Mouse (Mus musculus): ENCODE measurements around the gene Psmb3. TPM values are rescaled to one million over a fixed set of nuclear protein-coding genes. Genes with fewer than 3 reads are reported as not detected.

Gene Psmb3
- polyA plus RNA-seq, 1 experiment, result 296 TPM

GRCm38 (mm10) chr11:97698741-97699611 is 4.2 kb upstream of the Psmb3 start:
- Histone ChIP-seq H3K27ac (ENCODE audit: insufficient read depth, low read length) (peak overlapping the region; percentile 52), H3K4me1 (ENCODE audit: control insufficient read depth, insufficient read depth, low read length) (peaks cover 6% of the 10 kb centered on the region), H3K9ac (ENCODE audit: low read depth, poor library complexity, severe bottlenecking) (peak overlapping the region; percentile 97), H3K27me3 (ENCODE audit: control insufficient read depth, insufficient read depth, low read length, poor library complexity, severe bottlenecking) (no peaks in the 10 kb centered on the region), H3K9me3 (replicated peaks; ENCODE audit: control insufficient read depth, insufficient read depth, low read length, poor library complexity, severe bottlenecking) (no peaks in the 10 kb centered on the region), H3K4me3 (ENCODE audit: low read depth, low read length) (peak overlapping the region; percentile 90), H3K36me3 (ENCODE audit: control insufficient read depth, insufficient read depth, low read length, poor library complexity, severe bottlenecking) (no peaks in the 10 kb centered on the region)
- TF ChIP-seq POLR2A (IDR thresholded peaks at IDR 0.05; ENCODE audit: insufficient read depth, low read length) (no peak), CTCF (IDR thresholded peaks at IDR 0.05; ENCODE audit: low read depth, low read length) (peak; percentile 48)

DNA sequence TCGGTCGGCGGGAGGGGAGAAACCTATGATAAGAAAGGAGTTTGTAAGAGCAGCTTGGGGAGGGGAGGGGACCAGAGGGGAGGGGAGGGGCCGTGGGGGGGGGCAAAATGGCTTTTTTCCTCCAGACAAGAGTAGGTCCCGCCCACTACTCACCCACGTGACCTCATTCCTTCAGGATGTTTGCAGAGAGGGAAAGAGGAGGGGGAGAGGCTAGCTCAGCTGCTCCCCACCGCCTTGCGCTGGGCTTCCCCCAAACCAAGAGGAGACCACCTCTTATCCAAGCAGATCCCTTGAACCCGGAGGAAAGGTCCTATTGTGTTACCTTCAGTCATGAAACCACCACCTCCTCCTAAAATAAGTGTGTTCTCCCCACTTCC is 3.6 kb upstream of the Psmb3 start:
- Histone ChIP-seq H3K36me3 (ENCODE audit: control insufficient read depth, insufficient read depth, low read length, poor library complexity, severe bottlenecking) (no peaks in the 10 kb centered on the region), H3K4me3 (ENCODE audit: low read depth, low read length) (peak overlapping the region; percentile 90), H3K9me3 (replicated peaks; ENCODE audit: control insufficient read depth, insufficient read depth, low read length, poor library complexity, severe bottlenecking) (no peaks in the 10 kb centered on the region), H3K27me3 (ENCODE audit: control insufficient read depth, insufficient read depth, low read length, poor library complexity, severe bottlenecking) (no peaks in the 10 kb centered on the region), H3K9ac (ENCODE audit: low read depth, poor library complexity, severe bottlenecking) (peak overlapping the region; percentile 97), H3K27ac (ENCODE audit: insufficient read depth, low read length) (peak overlapping the region; percentile 89), H3K4me1 (ENCODE audit: control insufficient read depth, insufficient read depth, low read length) (peaks cover 6% of the 10 kb centered on the region)
- TF ChIP-seq EP300 (IDR thresholded peaks at IDR 0.05; ENCODE audit: insufficient read depth, low read depth, low read length) (peak; percentile 42; the same call in 1 of the 2 replicates), POLR2A (IDR thresholded peaks at IDR 0.05; ENCODE audit: insufficient read depth, low read length) (peak; percentile 97), CTCF (IDR thresholded peaks at IDR 0.05; ENCODE audit: low read depth, low read length) (no peak)

DNA sequence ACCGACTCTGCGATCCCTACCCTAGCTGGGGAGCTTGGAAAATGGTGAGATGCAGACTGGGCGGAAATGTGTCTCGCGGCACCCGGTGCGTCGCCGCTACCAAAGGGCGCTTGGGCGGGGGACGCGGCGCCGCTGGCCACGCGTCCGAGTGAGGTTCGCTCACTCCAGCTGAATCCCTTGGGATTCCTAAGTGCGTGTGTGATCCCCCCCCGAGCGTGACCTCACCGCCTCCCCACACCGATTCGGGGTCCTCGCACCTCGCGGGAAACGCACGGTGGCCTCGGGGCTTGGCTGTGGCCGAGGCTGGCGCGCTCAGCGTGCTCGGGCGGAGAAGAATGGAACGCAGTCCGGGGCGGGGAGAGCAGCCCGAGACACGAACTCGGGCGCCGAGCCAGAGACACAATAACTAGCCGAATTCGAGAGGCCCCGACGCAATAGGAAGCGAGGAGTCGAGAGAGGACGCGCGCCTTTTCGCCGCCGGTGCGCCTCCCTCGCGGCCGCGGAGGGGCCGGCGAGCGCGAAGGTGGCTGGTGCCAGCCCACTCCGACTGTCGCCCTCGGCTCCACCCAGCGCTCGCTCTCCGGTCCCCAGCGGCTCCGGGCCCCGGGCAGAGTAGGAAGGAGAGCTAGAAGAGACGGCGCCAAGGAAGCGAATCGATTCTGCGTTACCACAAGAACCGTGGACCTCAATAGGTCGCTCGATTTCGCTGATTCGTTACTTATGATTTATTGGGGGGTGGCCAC is 3.0 kb upstream of the Psmb3 start, which contains the start of gene Pcgf2:
Gene Pcgf2 (minus strand): TSS at position 495 of the 743 bp plus-strand sequence.
- no peaks in the 10 kb centered on the region; the same call in 1 of the 2 replicates for H3K36me3 ChIP-seq (ENCODE audit: control insufficient read depth, insufficient read depth, low read length, poor library complexity, severe bottlenecking)
- H3K4me3 ChIP-seq (ENCODE audit: low read depth, low read length), result peak within 1 kb of the TSS; percentile 90
- H3K9ac ChIP-seq (ENCODE audit: low read depth, poor library complexity, severe bottlenecking), result peak within 1 kb of the TSS; percentile 97
- H3K9me3 ChIP-seq (replicated peaks; ENCODE audit: control insufficient read depth, insufficient read depth, low read length, poor library complexity, severe bottlenecking), result no peaks in the 10 kb centered on the region
- no peaks in the 10 kb centered on the region for H3K27me3 ChIP-seq (ENCODE audit: control insufficient read depth, insufficient read depth, low read length, poor library complexity, severe bottlenecking)
- peak within 1 kb of the TSS; percentile 89 for H3K27ac ChIP-seq (ENCODE audit: insufficient read depth, low read length)
- H3K4me1 ChIP-seq (ENCODE audit: control insufficient read depth, insufficient read depth, low read length), result peaks cover 3% of the 10 kb centered on the region
- TF ChIP-seq EP300 (IDR thresholded peaks at IDR 0.05; ENCODE audit: insufficient read depth, low read depth, low read length) (no peak), CTCF (IDR thresholded peaks at IDR 0.05; ENCODE audit: low read depth, low read length) (no peak), POLR2A (IDR thresholded peaks at IDR 0.05; ENCODE audit: insufficient read depth, low read length) (no peak)

DNA sequence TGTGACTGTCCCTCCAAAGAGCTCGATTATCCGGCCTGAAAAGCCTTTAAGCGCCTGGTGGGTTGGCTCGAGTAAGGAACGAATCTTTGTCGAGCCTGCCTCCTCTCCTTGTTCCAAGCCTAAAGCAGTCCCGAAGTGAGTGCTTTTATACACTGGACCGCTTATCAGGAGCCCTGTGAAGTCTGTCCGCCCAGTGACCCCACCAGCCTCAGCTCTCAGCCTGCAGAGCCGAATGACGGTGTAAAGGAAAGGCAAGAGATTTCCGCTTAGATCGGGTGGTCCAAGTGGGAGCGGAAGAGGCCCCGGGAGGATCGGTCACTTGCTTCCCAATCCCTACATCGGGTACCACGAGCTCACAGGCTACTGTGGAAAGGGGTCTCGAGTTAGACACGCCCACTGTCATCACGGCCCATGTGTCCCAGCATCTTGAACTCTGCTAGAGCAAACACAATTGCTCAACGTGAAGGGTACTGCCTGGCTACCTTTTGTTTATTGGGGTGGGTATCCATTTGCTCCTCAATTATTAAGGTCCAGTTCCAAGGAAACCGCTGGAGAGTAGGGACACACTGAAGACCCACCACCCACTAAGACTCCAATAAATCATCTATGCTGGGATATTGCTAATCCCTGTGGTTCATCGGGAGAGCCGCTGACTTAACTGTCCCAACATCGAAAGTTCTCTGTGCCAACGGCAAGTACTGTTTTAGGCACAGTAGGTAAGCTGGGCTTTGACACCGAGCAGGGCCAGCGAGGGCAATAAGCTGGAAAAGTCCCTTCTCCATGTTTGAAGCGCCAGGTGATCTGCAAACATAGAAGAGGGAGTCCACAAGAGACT is 2.2 kb upstream of the Psmb3 start:
- no peak for TF ChIP-seq EP300 (IDR thresholded peaks at IDR 0.05; ENCODE audit: insufficient read depth, low read depth, low read length)
- no peak for TF ChIP-seq POLR2A (IDR thresholded peaks at IDR 0.05; ENCODE audit: insufficient read depth, low read length)
- TF ChIP-seq CTCF (IDR thresholded peaks at IDR 0.05; ENCODE audit: low read depth, low read length), result no peak
- Histone ChIP-seq H3K27me3 (ENCODE audit: control insufficient read depth, insufficient read depth, low read length, poor library complexity, severe bottlenecking) (no peaks in the 10 kb centered on the region), H3K9me3 (replicated peaks; ENCODE audit: control insufficient read depth, insufficient read depth, low read length, poor library complexity, severe bottlenecking) (no peaks in the 10 kb centered on the region), H3K36me3 (ENCODE audit: control insufficient read depth, insufficient read depth, low read length, poor library complexity, severe bottlenecking) (peaks cover 6% of the 10 kb centered on the region), H3K27ac (ENCODE audit: insufficient read depth, low read length) (no peak overlapping the region), H3K4me3 (ENCODE audit: low read depth, low read length) (peak overlapping the region; percentile 90), H3K4me1 (ENCODE audit: control insufficient read depth, insufficient read depth, low read length) (no peaks in the 10 kb centered on the region), H3K9ac (ENCODE audit: low read depth, poor library complexity, severe bottlenecking) (peak overlapping the region; percentile 97)

GRCm38 (mm10) chr11:97701581-97702392 is 1.4 kb upstream of the Psmb3 start:
- no peaks in the 10 kb centered on the region for H3K9me3 ChIP-seq (replicated peaks; ENCODE audit: control insufficient read depth, insufficient read depth, low read length, poor library complexity, severe bottlenecking)
- H3K36me3 ChIP-seq (ENCODE audit: control insufficient read depth, insufficient read depth, low read length, poor library complexity, severe bottlenecking), result peaks cover 14% of the 10 kb centered on the region
- no peak overlapping the region for H3K4me3 ChIP-seq (ENCODE audit: low read depth, low read length)
- no peak overlapping the region for H3K27ac ChIP-seq (ENCODE audit: insufficient read depth, low read length)
- TF ChIP-seq EP300 (IDR thresholded peaks at IDR 0.05; ENCODE audit: insufficient read depth, low read depth, low read length) (no peak), CTCF (IDR thresholded peaks at IDR 0.05; ENCODE audit: low read depth, low read length) (no peak), POLR2A (IDR thresholded peaks at IDR 0.05; ENCODE audit: insufficient read depth, low read length) (no peak)
- no peaks in the 10 kb centered on the region for H3K27me3 ChIP-seq (ENCODE audit: control insufficient read depth, insufficient read depth, low read length, poor library complexity, severe bottlenecking)
- H3K9ac ChIP-seq (ENCODE audit: low read depth, poor library complexity, severe bottlenecking), result no peak overlapping the region
- no peaks in the 10 kb centered on the region for H3K4me1 ChIP-seq (ENCODE audit: control insufficient read depth, insufficient read depth, low read length)

Measured in ES-Bruce4 (cell line).